ENCODE assay signal across 9 mouse cellular contexts in the genomic region with DNA sequence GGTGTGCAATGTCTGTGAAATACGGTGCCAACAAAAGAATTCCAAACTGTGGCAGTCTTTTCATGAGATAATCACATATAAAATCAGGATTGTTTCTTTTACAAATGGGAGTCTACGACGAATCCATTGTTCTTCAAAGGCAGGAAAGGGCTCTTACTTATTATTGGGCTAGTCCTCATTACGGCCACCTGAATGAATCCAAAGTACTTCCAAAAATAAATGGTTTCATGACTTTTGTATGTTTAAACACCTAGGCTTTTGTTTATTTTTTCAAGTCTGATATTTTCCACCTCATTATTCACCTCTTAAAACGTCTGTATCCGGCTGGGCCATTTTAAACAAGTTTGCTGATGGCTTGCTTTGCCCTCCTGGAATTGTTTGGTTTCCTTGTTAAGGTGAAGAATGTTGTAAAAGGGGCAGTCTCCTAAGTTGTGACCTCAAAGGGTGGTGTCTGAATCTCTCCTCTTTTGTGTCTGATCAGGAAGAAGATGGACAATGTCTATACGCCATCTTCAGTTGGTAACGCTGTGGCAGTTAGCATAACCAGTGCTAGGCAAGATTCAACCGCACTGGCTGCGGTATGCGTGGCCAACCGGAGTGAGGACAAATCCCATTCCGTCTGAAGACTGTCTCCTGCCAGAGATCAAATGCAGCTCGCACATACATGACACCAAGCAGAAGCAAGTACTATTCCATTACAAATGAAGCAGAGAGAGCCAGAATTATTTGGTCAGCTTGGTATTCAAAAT.
DNase-seq lines count a peak whose midpoint lies in the region; ATAC-seq and TF ChIP-seq lines count a peak whose summit lies in the region.
"Had no signal": no experiment of that assay in that cellular context is flagged by ENCODE, and none has a peak within 500 bp of the region (broad histone marks: within the 10 kb centered on the region; RNA-seq: fewer than 3 reads in every experiment).

No protein-coding gene starts in this region.

- peak overlapping the region; percentile 50 for H3K4me2 ChIP-seq in forebrain, embryonic 14.5 days (ENCODE audit: low read length)
- peak overlapping the region; percentile 57 for H3K4me2 ChIP-seq in limb, embryonic 13.5 days (replicated peaks)
- peak overlapping the region; percentile 34 for H3K4me2 ChIP-seq in stomach, embryonic 15.5 days

- peak overlapping the region; percentile 59 for H3K9ac ChIP-seq in forebrain, embryonic 14.5 days (ENCODE audit: low read length)
- no peak overlapping the region for H3K9ac ChIP-seq in limb, embryonic 13.5 days
- no peak overlapping the region for H3K9ac ChIP-seq in stomach, embryonic 15.5 days

- TF ChIP-seq CTCF in left cerebral cortex, adult 2 months (IDR thresholded peaks at IDR 0.05), result no peak

- 16% methylated on average over 14 of the region's 14 CpGs for WGBS in forebrain, embryonic 14.5 days
- WGBS in limb, embryonic 13.5 days, result 32% methylated on average over 14 of the region's 14 CpGs
- 44% methylated on average over 14 of the region's 14 CpGs for WGBS in stomach, embryonic 15.5 days

- H3K36me3 ChIP-seq in forebrain, embryonic 14.5 days (ENCODE audit: control insufficient read depth, insufficient read depth, low read length), result no peaks in the 10 kb centered on the region
- no peaks in the 10 kb centered on the region for H3K36me3 ChIP-seq in limb, embryonic 13.5 days
- H3K36me3 ChIP-seq in stomach, embryonic 15.5 days, result no peaks in the 10 kb centered on the region

- DNase-seq in left cerebral cortex, adult 2 months (ENCODE audit: extremely low spot score in 1 of 2, low spot score in 2 of 2), result no peak
- no peak for DNase-seq in left cerebral cortex, postnatal 14 days (ENCODE audit: low spot score in 2 of 2)
- DNase-seq in forebrain, embryonic 14.5 days (ENCODE audit: low spot score), result peak; percentile 61
- no peak for DNase-seq in thymus, postnatal 36 days
- no peak for DNase-seq in right cerebral cortex, adult 18-20 months
- DNase-seq: kidney, adult 18-20 months; thymus, postnatal 14 days had no signal

- H3K9me3 ChIP-seq in forebrain, embryonic 14.5 days (replicated peaks; ENCODE audit: control insufficient read depth, low read length), result no peaks in the 10 kb centered on the region
- H3K9me3 ChIP-seq in limb, embryonic 13.5 days, result no peaks in the 10 kb centered on the region
- H3K9me3 ChIP-seq in stomach, embryonic 15.5 days, result no peaks in the 10 kb centered on the region

- H3K27me3 ChIP-seq in forebrain, embryonic 14.5 days (replicated peaks; ENCODE audit: control insufficient read depth, insufficient read depth, low read length), result no peaks in the 10 kb centered on the region
- H3K27me3 ChIP-seq in limb, embryonic 13.5 days, result no peaks in the 10 kb centered on the region
- no peaks in the 10 kb centered on the region for H3K27me3 ChIP-seq in stomach, embryonic 15.5 days (replicated peaks)

- H3K4me1 ChIP-seq in forebrain, embryonic 14.5 days (ENCODE audit: control insufficient read depth, insufficient read depth, low read length), result peaks cover 44% of the 10 kb centered on the region
- H3K4me1 ChIP-seq in limb, embryonic 13.5 days, result peaks cover 60% of the 10 kb centered on the region
- H3K4me1 ChIP-seq in stomach, embryonic 15.5 days, result 0 out of 2 replicates have a peak, but pooled peaks cover 12% of the 10 kb centered on the region

- intact Hi-C loops in left cerebral cortex, adult 2 months (cut with DNase I), result loop anchor here (5.0 kb wide), 1 partner anchor 124 kb away; no protein-coding TSS in a partner anchor
- intact Hi-C loops in left cerebral cortex, postnatal 14 days (cut with DNase I), result no loop called here

- no peak overlapping the region; the same call in 1 of the 2 replicates for H3K4me3 ChIP-seq in left cerebral cortex, adult 2 months
- no peak overlapping the region for H3K4me3 ChIP-seq in forebrain, embryonic 14.5 days (ENCODE audit: low read depth, low read length)
- H3K4me3 ChIP-seq in limb, embryonic 13.5 days, result 0 out of 2 replicates have a peak overlapping the region, but pooled peaks have one; percentile 16
- H3K4me3 ChIP-seq in stomach, embryonic 15.5 days (replicated peaks), result no peak overlapping the region

- peak overlapping the region; percentile 89 for H3K27ac ChIP-seq in left cerebral cortex, adult 2 months
- peak overlapping the region; percentile 93 for H3K27ac ChIP-seq in forebrain, embryonic 14.5 days (ENCODE audit: low read depth, low read length)
- peak overlapping the region; percentile 92 for H3K27ac ChIP-seq in limb, embryonic 13.5 days
- peak overlapping the region; percentile 11; the same call in 1 of the 2 replicates for H3K27ac ChIP-seq in stomach, embryonic 15.5 days

- no peak; the same call in 1 of the 2 replicates for ATAC-seq in forebrain, embryonic 14.5 days
- ATAC-seq in limb, embryonic 13.5 days (ENCODE audit: low FRiP score, low read depth), result no peak
- ATAC-seq in stomach, embryonic 15.5 days (ENCODE audit: insufficient read depth, low FRiP score, low read depth), result no peak

Comparison
In these comparisons a context has a peak if more than half of its experiments do, and no peak if none do; other contexts are left out.
1. H3K27ac ChIP-seq: peak in every context shown above with its lines; median percentile 93 in forebrain, embryonic 14.5 days; 92 in limb, embryonic 13.5 days; 89 in left cerebral cortex, adult 2 months; 11 in stomach, embryonic 15.5 days.